Mouse (Mus musculus): ENCODE measurements around the gene Ube2cbp.

DNA sequence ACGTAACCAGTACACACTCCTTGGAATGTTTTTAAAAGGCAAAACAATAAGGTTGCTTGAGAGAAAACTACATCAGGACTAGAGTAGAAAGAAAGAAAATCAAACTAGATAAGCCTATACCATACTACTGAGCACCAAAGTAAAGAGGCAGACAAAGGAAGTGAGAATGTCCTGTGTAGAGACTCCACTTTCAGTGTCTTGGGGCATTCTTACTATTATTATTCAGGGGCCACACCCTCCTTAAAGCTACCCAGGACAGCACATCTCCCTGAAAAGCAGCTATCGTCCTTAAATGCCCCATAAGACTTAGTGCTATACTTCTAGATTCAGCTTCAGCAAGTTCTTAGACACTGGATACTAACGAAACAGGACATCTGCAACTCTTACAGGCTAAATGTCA is 11.1 kb downstream of the Ube2cbp start:
- TF ChIP-seq TAL1 (IDR thresholded peaks at IDR 0.05; ENCODE audit: low read length): no peak
- TF ChIP-seq GATA1 (IDR thresholded peaks at IDR 0.05; ENCODE audit: low read length): no peak

Measured in erythroblast, embryonic 14.5 days (primary cell).